ENCODE assay signal across 24 mouse cellular contexts in genomic region chr17:48215429-48215828, GRCm38 (mm10). TPM values are rescaled to one million over a fixed set of nuclear protein-coding genes. Genes with fewer than 3 reads are reported as not detected.
"Had no signal": no experiment of that assay in that cellular context is flagged by ENCODE, and none has a peak within 500 bp of the region (broad histone marks: within the 10 kb centered on the region; RNA-seq: fewer than 3 reads in every experiment).

No protein-coding gene starts in this region.

- H3K4me3 ChIP-seq: liver, embryonic 13.5 days; liver, embryonic 15.5 days; lung, embryonic 15.5 days; midbrain, embryonic 10.5 days; midbrain, embryonic 12.5 days; myocyte; neural tube, embryonic 13.5 days; neural tube, embryonic 15.5 days had no signal

- H3K9ac ChIP-seq: liver, embryonic 13.5 days; liver, embryonic 15.5 days; liver, postnatal 0 days; lung, embryonic 15.5 days; midbrain, embryonic 12.5 days; neural tube, embryonic 13.5 days; neural tube, embryonic 15.5 days had no signal

- H3K27ac ChIP-seq: liver, embryonic 13.5 days; liver, embryonic 15.5 days; lung, embryonic 15.5 days; macrophage; midbrain, embryonic 10.5 days; midbrain, embryonic 12.5 days; neural tube, embryonic 13.5 days; neural tube, embryonic 15.5 days had no signal

- H3K36me3 ChIP-seq: liver, embryonic 13.5 days; liver, embryonic 15.5 days; lung, embryonic 15.5 days; midbrain, embryonic 10.5 days; midbrain, embryonic 12.5 days; neural tube, embryonic 13.5 days; neural tube, embryonic 15.5 days had no signal

- DNase-seq: liver, embryonic 13.5 days; liver, postnatal 0 days; lung, adult 2 months; lung, postnatal 14 days; lung, postnatal 36 days; midbrain, embryonic 14.5 days; right cerebral cortex, postnatal 25 days; right cerebral cortex, postnatal 4 days; thymus, adult 18-20 months; thymus, postnatal 14 days; thymus, postnatal 36 days had no signal

- H3K27me3 ChIP-seq: liver, embryonic 13.5 days; liver, embryonic 15.5 days; lung, embryonic 15.5 days; midbrain, embryonic 12.5 days; neural tube, embryonic 13.5 days; neural tube, embryonic 15.5 days had no signal

- H3K4me1 ChIP-seq: liver, embryonic 13.5 days; liver, embryonic 15.5 days; lung, embryonic 15.5 days; midbrain, embryonic 10.5 days; midbrain, embryonic 12.5 days; neural tube, embryonic 13.5 days; neural tube, embryonic 15.5 days had no signal

RNA-seq across cellular contexts. Expression of gene Trem1, which starts 17.1 kb away (rescaled TPM):
- polyA plus RNA-seq: midbrain, embryonic 10.5 days; midbrain, embryonic 14.5 days; midbrain, embryonic 16.5 days; myocyte; neural tube, embryonic 15.5 days; stomach, embryonic 14.5 days had no signal

RNA-seq across cellular contexts. Expression of gene Trem3, which starts 32.1 kb away (rescaled TPM):
- total RNA-seq: megakaryocyte-erythroid progenitor cell, adult 5-6 weeks had no signal
- polyA plus RNA-seq: midbrain, embryonic 10.5 days; midbrain, embryonic 12.5 days; midbrain, embryonic 14.5 days; midbrain, embryonic 16.5 days; neural tube, embryonic 11.5 days; neural tube, embryonic 15.5 days; stomach, embryonic 14.5 days had no signal

RNA-seq across cellular contexts. Expression of gene A530064D06Rik, which starts 48.4 kb away (rescaled TPM):
- total RNA-seq: megakaryocyte-erythroid progenitor cell, adult 5-6 weeks had no signal
- polyA plus RNA-seq: liver, embryonic 11.5 days; lung, embryonic 15.5 days; midbrain, embryonic 10.5 days; midbrain, embryonic 12.5 days; myocyte; neural tube, embryonic 11.5 days; neural tube, embryonic 13.5 days; stomach, embryonic 14.5 days had no signal

RNA-seq across cellular contexts. Expression of gene Treml4, which starts 48.7 kb away (rescaled TPM):
- total RNA-seq: megakaryocyte-erythroid progenitor cell, adult 5-6 weeks had no signal
- polyA plus RNA-seq: midbrain, embryonic 14.5 days; myocyte; neural tube, embryonic 15.5 days had no signal
